Mouse (Mus musculus): ENCODE measurements around the gene Nxn.

Nxn gene

GRCm38 (mm10) chr11:76332240-76332639 is 66.7 kb downstream of the Nxn start:
- no peak for DNase-seq (ENCODE audit: low read depth, low spot score)

- DNase-seq (ENCODE audit: low read depth, low spot score): no peak
Observed at GRCm38 (mm10) chr11:76328522-76329290, 70.2 kb downstream of the Nxn start.

DNA sequence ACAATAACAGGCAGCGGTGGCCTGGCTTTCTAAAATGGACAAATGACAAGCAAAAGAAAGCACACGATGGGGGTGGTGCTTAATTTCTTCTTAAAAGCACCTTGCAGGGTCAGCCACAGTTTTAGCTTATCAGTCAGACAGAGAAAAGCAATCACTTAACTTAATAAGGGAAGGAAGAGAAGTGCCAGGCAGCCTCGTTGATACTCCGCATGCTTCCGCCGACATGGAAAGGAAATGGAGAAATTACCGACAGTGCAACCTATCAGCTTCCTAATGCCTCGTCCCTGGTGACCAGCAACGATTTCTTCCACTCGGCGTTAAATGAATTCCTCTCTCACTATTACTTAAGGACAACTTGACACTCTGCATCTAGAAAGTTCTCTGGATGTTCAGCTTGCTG is 70.9 kb downstream of the Nxn start:
- no peak for DNase-seq (ENCODE audit: low read depth, low spot score)

GRCm38 (mm10) chr11:76326672-76327071 is 72.3 kb downstream of the Nxn start:
- DNase-seq (ENCODE audit: low read depth, low spot score): no peak

- DNase-seq (ENCODE audit: low read depth, low spot score): peak; percentile 57
Observed at GRCm38 (mm10) chr11:76326051-76326450, 72.9 kb downstream of the Nxn start.

DNA sequence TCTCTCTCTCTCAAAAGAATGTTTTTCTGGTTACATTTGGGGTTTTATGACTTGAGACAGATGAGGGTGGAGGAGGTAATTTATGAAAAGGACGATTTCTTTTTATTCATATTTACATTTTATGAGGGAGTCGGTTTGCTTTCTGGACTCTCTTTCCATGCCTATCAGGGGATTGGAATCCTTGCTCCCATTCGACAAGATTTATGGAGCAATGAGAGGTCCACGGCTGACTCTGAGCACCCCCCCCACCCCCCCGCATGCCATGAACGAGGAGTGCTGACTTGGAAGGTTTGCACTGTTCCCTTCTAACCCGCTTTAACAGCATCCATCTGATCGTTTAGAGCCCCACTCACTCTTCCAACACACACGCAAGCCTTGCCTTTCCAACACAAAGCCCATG is 74.1 kb downstream of the Nxn start:
- no peak for DNase-seq (ENCODE audit: low read depth, low spot score)

DNA sequence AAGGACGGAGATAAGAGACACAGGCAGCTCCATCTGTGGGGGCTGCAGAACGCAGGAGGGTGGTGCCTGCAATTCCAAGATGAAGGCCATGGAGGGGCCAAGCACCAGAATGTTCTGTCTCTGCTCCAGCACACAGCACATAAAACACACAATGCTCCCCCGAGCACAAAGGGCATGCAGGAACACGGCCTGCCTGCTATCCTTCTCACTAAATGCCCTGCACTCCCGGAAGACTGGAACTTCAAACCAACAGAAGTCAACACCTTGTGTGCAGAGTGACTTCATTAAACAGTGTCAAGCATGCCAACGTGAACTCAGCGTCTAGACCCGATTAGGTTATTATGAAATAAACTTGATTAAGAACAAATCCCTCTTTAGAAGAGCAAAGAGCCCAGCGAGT is 74.7 kb downstream of the Nxn start:
- no peak for DNase-seq (ENCODE audit: low read depth, low spot score)

DNA sequence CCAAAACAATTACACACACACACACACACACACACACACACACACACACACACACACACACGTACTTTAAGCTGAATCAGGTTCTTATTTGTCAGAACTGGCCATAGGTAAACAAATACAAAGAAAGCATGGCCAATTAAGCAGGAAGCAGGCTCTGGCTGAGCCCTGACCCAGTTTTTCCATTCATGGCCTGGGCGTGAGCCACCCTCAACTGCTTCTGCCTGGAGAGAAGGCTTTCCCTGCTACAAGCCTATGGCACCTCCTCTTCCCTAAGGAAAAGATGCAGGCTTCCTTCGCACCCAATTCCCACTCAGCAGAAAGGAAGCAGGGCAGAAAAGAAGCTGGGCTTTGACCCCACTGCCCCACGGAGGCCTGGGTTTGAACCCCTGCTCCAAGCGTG is 76.0 kb downstream of the Nxn start:
- DNase-seq (ENCODE audit: low read depth, low spot score): no peak

DNA sequence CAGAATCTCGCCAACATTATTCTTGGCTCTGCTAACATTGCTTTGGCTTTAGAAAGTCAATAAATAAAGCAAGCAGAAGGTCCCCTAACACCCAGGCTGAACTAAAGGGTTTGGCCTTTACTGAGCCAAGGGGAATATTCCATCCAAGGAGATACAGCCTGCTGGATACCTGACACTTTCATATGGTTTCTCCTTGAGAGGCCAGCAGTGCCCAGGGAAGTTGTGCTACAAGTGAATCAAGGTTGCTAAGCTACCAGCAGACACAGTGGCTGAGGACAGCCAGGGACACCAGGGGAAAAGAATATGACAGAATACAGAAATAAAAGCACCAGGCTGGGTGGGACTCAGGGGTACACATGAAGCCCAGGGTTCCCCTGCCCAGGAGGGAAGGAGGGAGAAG is 76.9 kb downstream of the Nxn start:
- DNase-seq (ENCODE audit: low read depth, low spot score): no peak

DNA sequence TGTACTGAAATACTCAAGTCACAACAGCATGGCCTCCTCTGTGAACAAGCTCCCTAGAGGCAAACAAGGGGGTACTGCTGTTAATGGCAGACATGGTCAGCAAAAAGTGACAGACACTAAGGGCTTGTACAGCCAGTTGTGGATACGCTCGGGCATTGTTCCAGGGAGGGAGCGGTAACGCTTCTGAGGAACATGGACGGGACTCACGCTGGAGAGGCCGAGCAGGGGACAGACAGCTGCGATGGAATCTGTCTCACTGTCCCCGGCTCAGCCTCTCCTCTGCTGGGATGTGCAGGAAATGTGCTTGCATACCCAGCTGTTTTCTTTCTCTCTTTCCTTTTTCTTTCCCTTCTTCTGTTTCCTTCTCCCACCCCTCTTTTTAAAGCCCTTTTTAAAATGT is 78.5 kb downstream of the Nxn start:
- DNase-seq (ENCODE audit: low read depth, low spot score): no peak

GRCm38 (mm10) chr11:76319714-76320435 is 79.1 kb downstream of the Nxn start:
- DNase-seq (ENCODE audit: low read depth, low spot score): peak; percentile 94

- DNase-seq (ENCODE audit: low read depth, low spot score): no peak
Observed at GRCm38 (mm10) chr11:76317904-76318303, 81.0 kb downstream of the Nxn start.

- no peak for DNase-seq (ENCODE audit: low read depth, low spot score)
Observed at GRCm38 (mm10) chr11:76315785-76316444, 83.0 kb downstream of the Nxn start.

DNA sequence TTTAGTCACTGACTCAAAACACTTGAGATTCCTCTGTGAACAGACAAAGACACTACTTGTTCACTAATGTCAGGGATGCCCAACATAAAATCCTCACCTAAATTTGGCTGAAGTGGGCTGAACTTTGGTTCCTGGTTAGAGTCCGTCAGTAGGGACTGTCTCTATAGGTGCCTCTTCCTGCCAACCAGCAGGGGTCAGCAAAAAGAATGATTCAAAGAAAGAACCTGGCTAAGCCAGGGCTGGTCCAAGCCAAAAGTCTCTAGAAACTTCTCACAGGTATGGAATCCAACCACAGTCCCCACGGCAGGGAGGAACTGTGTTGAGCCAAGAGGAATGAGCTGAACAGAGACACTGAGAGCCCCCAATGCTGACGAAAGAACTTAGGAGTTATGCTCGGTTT is 84.2 kb downstream of the Nxn start:
- DNase-seq (ENCODE audit: low read depth, low spot score): no peak

DNA sequence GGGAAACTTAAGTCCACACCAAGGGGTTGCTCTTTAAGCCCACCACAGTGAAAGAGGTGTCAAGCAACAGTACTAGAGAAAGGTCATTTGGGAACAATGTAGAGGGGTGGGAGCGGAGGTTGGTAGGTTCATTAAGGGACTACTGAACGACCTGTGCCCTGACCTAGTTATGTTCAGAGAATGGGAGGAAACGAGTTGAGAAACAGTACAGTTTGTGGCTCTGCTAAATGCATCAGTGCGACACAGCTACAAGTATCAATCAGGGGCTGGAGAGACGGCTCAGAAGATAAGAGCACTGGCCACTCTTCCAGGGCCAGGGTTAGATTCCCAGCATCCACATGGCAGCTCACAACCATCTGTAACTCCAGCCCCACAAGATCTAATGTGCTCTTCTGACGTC is 84.8 kb downstream of the Nxn start:
- DNase-seq (ENCODE audit: low read depth, low spot score): no peak

DNA sequence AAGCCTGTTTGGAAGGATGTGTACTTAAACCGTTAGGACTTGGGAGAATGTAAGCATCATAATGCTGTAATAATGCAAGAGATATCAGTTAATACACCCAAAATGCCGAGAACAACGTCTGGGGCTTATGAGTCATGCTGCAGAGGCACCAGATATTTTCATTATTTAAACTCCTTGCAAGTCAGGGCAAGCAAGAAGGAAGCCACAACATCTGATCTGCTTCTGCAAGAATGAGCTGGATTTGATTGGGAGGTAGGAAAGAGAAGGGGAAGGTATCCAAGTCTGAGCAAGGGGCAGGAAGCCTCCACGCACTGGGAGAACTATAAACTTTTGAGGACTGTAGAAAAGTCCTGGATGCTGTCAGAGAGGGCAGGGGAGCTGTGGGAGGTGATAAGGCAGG is 86.1 kb downstream of the Nxn start:
- DNase-seq (ENCODE audit: low read depth, low spot score): no peak

DNA sequence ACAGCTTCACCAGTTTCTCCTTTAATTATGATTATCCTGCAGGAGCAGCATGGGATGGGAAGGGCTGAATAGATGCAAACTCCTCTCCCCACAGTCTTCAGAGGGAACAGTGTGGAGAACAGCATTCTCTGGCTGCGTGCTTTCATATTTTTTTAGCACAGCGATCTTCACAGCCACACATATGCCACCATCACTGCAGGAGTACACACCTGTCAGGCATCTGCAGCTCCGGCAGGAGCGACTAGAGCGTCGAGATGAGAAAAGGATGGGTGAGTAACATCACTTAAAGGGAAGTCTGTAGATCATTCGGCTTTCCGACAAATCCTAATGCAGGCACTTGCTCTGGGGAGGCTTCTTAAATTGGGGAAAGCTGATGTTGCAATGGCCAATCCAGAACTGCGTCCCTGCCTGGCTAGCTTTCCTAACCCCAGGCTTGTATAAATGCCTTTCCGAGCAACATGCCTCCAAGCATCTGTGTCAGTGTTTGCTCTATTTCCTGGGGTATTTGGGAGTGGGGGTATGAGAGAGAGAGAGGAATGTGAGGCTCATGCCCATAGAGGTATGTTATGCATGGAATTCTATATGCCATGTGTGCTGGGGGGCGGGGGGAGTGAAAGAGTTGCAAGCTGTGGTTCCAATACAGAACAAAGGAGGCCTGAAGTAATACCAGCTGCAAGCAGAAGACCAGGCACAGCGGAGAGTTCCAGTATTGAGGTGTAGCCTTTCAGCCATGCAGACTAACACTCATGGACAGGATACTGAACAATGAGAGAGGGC is 87.5 kb downstream of the Nxn start:
- DNase-seq (ENCODE audit: low read depth, low spot score): no peak

- DNase-seq (ENCODE audit: low read depth, low spot score): no peak
Observed at GRCm38 (mm10) chr11:76309868-76310267, 89.1 kb downstream of the Nxn start.

DNA sequence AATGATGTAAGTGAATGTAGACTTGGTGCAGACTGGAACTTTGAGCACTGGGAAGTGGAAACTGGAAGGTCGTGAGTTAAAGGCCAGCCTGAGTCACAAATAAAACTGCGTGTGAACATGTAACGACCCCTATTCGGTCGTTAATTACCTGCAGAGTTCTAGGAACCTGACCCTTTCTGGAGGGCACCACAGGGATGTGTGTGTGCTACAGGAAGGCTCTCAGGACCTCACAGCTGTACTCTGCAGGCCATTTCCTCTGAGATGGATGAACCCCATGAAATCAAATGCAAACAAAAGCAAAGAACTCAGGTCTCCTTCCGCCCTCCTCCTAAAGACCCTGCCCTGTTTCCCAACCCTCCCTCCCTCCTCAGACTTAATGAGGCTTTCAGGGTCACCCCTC is 89.9 kb downstream of the Nxn start:
- peak; percentile 90 for DNase-seq (ENCODE audit: low read depth, low spot score)

GRCm38 (mm10) chr11:76306769-76307168 is 92.2 kb downstream of the Nxn start:
- no peak for DNase-seq (ENCODE audit: low read depth, low spot score)

GRCm38 (mm10) chr11:76305571-76305970 is 93.4 kb downstream of the Nxn start:
- DNase-seq (ENCODE audit: low read depth, low spot score): no peak

DNA sequence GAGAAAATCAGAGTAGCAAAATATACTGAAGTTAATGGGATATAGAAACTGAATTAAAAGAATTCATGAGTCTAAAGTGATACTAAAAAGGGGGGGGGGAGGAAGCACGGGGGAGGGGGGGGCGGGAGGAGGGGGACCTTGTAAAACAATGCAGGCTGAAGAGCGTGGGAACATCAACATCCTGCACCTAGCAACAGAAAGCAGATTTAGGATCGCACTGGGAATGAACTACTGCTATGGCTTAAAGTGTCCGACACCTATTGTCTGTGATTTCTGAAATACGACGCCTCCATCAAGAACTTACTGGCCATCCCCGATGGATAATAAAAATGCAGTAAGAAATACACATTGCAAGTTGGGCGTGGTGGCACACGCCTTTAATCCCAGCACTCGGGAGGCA is 95.6 kb downstream of the Nxn start:
- no peak for DNase-seq (ENCODE audit: low read depth, low spot score)
